Mouse (Mus musculus) CD4-positive naive resting alpha-beta T cell, adult 76 days (primary cell): ENCODE measurements around the gene Mospd3. TPM values are rescaled to one million over a fixed set of nuclear protein-coding genes. Genes with fewer than 3 reads are reported as not detected.

Experiments used
- total RNA-seq: library from RNA; stranded (reverse); gene quantifications from one replicate; pipeline ENCODE4 v1.2.4, GENCODE M21; 2023

Gene Mospd3
- 28.5 TPM for total RNA-seq

GRCm38 (mm10) chr5:137600619-137601364 is at the start of gene Mospd3:
Gene Mospd3, minus strand, starts transcription at chr5:137601058.

DNA sequence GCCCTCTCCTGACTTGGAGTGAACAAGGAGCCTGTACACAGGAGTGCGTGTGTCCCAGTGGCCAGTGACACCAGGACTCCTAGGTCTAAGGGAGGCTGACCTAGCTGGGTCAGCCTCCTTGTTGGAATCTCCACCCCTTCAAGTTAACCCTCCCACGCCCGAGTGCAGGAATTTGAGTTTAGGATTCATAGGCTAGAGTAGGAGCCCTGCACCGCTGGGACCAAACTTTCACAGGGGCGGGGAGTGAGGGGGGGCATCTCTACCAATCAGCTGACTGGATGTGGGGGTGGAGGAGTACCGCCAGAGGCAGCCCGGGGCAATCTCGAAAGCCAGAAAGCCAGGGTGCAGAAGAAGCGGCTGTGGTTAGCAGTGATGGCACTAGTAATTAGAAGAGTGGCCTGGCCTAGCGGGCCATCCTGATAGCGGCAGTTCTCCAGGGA is 44.8 kb upstream of the Mospd3 start, which contains the start of gene Irs3:
Irs3 (minus strand) TSS at position 63 of the 440 bp plus-strand sequence.

GRCm38 (mm10) chr5:137641054-137641453 is 40.2 kb upstream of the Mospd3 start, which contains the start of gene Sap25:
Gene Sap25, plus strand, starts transcription at chr5:137641334.

GRCm38 (mm10) chr5:137628498-137629305 is 27.8 kb upstream of the Mospd3 start, which contains the start of the genes Fbxo24, Lrch4 and Gm20605:
Gene Fbxo24, minus strand, starts transcription at chr5:137629002.
Gene Lrch4, plus strand, starts transcription at chr5:137629121.
Gene Gm20605, plus strand, starts transcription at chr5:137629175.

GRCm38 (mm10) chr5:137613550-137613949 is 12.7 kb upstream of the Mospd3 start, which contains the start of gene Pcolce:
Gene Pcolce, minus strand, starts transcription at chr5:137613784.

GRCm38 (mm10) chr5:137569665-137570064 is 31.2 kb downstream of the Mospd3 start, which contains the start of gene Tfr2:
Gene Tfr2, plus strand, starts transcription at chr5:137569840.

GRCm38 (mm10) chr5:137553411-137553837 is 47.4 kb downstream of the Mospd3 start, which contains the start of gene Actl6b:
Gene Actl6b, plus strand, starts transcription at chr5:137553517.

Other genes with a start within 250 kb of the Mospd3 start
- 0.35 TPM for gene Zan, start 124.0 kb downstream of the Mospd3 start, total RNA-seq
- gene Pop7, start 98.5 kb downstream of the Mospd3 start, total RNA-seq = 27.2 TPM
- gene Gigyf1, start 82.5 kb downstream of the Mospd3 start, total RNA-seq = 93.3 TPM
- not detected for gene Epo, start 67.8 kb downstream of the Mospd3 start, total RNA-seq
- gene Gnb2, start 67.5 kb downstream of the Mospd3 start, total RNA-seq = 259 TPM
- not detected for gene Actl6b, start 47.5 kb downstream of the Mospd3 start, total RNA-seq
- 0.59 TPM for gene Tfr2, start 31.2 kb downstream of the Mospd3 start, total RNA-seq
- 1.2 TPM for gene Pcolce, start 12.7 kb upstream of the Mospd3 start, total RNA-seq
- gene Fbxo24, start 27.9 kb upstream of the Mospd3 start, total RNA-seq = not detected
- gene Lrch4, start 28.1 kb upstream of the Mospd3 start, total RNA-seq = 185 TPM
- gene Gm20605, start 28.1 kb upstream of the Mospd3 start, total RNA-seq = 55.1 TPM
- gene Sap25, start 40.3 kb upstream of the Mospd3 start, total RNA-seq = 81.4 TPM
- gene Irs3, start 44.7 kb upstream of the Mospd3 start, total RNA-seq = not detected
- gene Agfg2, start 83.7 kb upstream of the Mospd3 start, total RNA-seq = 23.5 TPM
- 2.0 TPM for gene Nyap1, start 140.5 kb upstream of the Mospd3 start, total RNA-seq
- 183 TPM for gene Tsc22d4, start 144.7 kb upstream of the Mospd3 start, total RNA-seq
- gene Ppp1r35, start 177.8 kb upstream of the Mospd3 start, total RNA-seq = 18.2 TPM
- gene Mepce, start 186.6 kb upstream of the Mospd3 start, total RNA-seq = 212 TPM
- 14.8 TPM for gene Zcwpw1, start 186.7 kb upstream of the Mospd3 start, total RNA-seq
- 6.1 TPM for gene Pilra, start 235.2 kb upstream of the Mospd3 start, total RNA-seq